Mouse (Mus musculus): ENCODE measurements at regions not wholly inside any gene's neighbourhood (a gene's known extent, or its start where the extent isn't known, plus 50 kb on each side); places are given as distances from the start of the nearest gene placed in this dataset.
A peak's percentile ranks its signal among the peaks of the same experiment; 100 is the strongest.

DNA sequence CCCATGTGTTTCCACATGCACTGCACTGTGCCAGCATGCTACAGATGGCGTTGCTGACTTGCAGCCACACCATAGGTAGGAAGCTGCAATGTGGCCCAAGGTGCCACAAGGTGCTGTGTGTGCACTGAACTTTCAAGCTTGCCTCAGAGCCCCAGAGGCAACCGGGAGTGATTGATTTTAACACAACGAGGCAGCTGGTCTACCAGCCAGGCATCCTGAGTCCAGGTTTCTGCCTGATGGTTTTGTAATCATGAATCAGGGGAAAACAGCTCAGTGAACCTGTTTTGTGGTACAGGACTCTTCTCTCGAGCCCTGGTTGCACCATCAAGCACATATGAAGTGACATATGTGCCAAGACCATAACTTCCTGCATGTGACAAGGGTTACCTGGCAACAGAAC lies 98.9 kb downstream of the Zfp648 start:
- TF ChIP-seq CTCF (conservative IDR thresholded peaks at IDR 0.05; ENCODE audit: insufficient read depth, insufficient read length, low read depth, low read length) = no peak
- TF ChIP-seq POLR2A (IDR thresholded peaks at IDR 0.05; ENCODE audit: low read depth, low read length) = no peak
- Histone ChIP-seq H3K36me3 (ENCODE audit: control insufficient read depth, insufficient read depth, low read length) (no peaks in the 10 kb centered on the region), H3K27ac (ENCODE audit: insufficient read depth, low read depth, low read length) (no peak overlapping the region), H3K27me3 (replicated peaks; ENCODE audit: control insufficient read depth, insufficient read depth, low read length) (no peaks in the 10 kb centered on the region), H3K4me1 (ENCODE audit: control insufficient read depth, insufficient read depth, low read length) (no peaks in the 10 kb centered on the region), H3K4me3 (ENCODE audit: insufficient read depth, low read depth, low read length) (no peak overlapping the region)
- 60% methylated on average over 4 of the region's 4 CpGs for WGBS
- no peak for DNase-seq

DNA sequence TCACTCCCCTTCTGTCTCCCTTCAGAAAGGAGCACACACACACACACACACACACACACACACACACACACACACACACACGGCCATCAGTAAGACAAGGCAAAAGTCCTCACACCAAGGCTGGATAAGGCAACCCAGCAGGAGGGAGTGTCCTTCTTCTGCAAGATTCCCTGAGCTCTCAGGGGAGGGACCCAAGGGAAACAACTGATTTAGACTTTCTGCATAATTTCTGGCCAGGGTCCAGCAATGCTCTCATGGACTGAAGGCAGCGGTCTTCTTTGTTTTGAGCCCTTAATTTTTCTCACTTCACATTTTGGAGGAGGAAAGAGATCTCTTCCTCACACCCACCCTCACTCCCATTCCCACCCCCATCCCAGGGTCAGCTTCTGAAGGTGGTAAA lies 108.7 kb downstream of the Zfp648 start:
- H3K27me3 ChIP-seq (replicated peaks; ENCODE audit: control insufficient read depth, insufficient read depth, low read length) = no peaks in the 10 kb centered on the region
- WGBS = 52% methylated on average over 2 of the region's 2 CpGs
- TF ChIP-seq CTCF (conservative IDR thresholded peaks at IDR 0.05; ENCODE audit: insufficient read depth, insufficient read length, low read depth, low read length) (no peak), POLR2A (IDR thresholded peaks at IDR 0.05; ENCODE audit: low read depth, low read length) (no peak)
- H3K4me3 ChIP-seq (ENCODE audit: insufficient read depth, low read depth, low read length) = no peak overlapping the region
- H3K4me1 ChIP-seq (ENCODE audit: control insufficient read depth, insufficient read depth, low read length) = no peaks in the 10 kb centered on the region
- H3K27ac ChIP-seq (ENCODE audit: insufficient read depth, low read depth, low read length) = no peak overlapping the region
- H3K36me3 ChIP-seq (ENCODE audit: control insufficient read depth, insufficient read depth, low read length) = no peaks in the 10 kb centered on the region
- peak; percentile 11 for DNase-seq
